Mouse (Mus musculus) CH12.LX (cell line): Measurements from ENCODE around the gene Pfkfb3.

Experiments
- EP300 ChIP-seq: IDR thresholded peaks from 2 replicates; pipeline ENCODE4 v1.6.1; 2011; ENCODE audit warnings: low read length, improper control_type of control experiment
- NRF1 ChIP-seq: IDR thresholded peaks from 2 replicates; pipeline ENCODE4 v1.6.1; 2014; ENCODE audit warnings: low read depth, mild to moderate bottlenecking, inconsistent platforms, low read length, improper control_type of control experiment, moderate library complexity
- POLR2A ChIP-seq: IDR thresholded peaks from 2 replicates; pipeline ENCODE4 v1.6.1; 2011; ENCODE audit warnings: low read depth, mild to moderate bottlenecking, improper control_type of control experiment, low read length
- RCOR1 ChIP-seq: conservative IDR thresholded peaks from 2 replicates; pipeline ENCODE4 v1.6.1; 2012; ENCODE audit warnings: low read depth, mild to moderate bottlenecking, inconsistent platforms, low read length, improper control_type of control experiment

GRCm38 (mm10) chr2:11425421-11426131 is 128.3 kb downstream of the Pfkfb3 start:
- TF ChIP-seq NRF1 (no peak), POLR2A (no peak), EP300 (no peak), RCOR1 (no peak)
